Mouse (Mus musculus): ENCODE data around the gene Chmp4b. TPM values are rescaled to one million over a fixed set of nuclear protein-coding genes. Genes with fewer than 3 reads are reported as not detected.

Chmp4b gene
- polyA plus RNA-seq, 1 experiment from 2014 or later: 13.7 TPM

DNA sequence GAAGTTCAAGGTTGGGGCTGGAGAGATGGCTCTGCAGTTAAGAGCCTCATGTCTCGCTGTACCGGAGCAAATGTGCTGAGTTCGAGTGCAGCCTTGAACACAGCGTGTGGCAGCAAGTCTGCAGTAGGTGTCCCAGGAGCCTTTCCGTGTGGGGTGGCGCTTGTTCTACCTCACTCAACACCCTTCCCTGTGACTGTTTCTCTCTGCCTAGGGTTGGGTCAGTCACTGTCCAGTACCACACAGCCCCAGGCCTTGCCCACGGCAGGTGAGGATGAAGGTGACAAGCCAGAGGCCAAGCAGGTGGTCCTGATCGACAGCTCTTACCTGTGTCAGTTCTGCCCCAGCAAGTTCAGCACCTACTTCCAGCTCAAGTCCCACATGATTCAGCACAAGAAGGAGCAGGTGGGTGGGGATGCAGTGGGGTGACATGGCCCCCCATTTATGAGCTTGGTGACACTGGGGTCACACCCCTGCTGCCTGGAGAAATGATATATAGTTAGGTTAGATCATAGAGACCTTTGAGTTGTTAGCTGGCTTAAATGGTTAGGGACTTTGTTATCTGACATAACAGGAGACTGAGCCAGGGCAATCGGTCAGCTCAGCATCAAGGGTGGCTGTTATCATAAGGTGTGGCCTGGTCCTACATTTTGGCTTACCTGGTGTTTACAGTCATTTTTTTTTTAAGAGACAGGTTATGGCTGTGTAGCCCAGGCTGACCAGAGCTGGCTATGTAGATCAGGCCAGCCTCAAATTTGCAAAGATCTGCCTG is 17.4 kb upstream of the Chmp4b start:
- Histone ChIP-seq H3K27ac (replicated peaks; ENCODE audit: low read depth, low read length) (no peak overlapping the region), H3K9ac (ENCODE audit: low read length) (no peak overlapping the region), H3K4me1 (ENCODE audit: control insufficient read depth, insufficient read depth, low read length) (no peaks in the 10 kb centered on the region), H3K4me3 (ENCODE audit: low read depth, low read length) (no peak overlapping the region), H3K27me3 (ENCODE audit: control insufficient read depth, insufficient read depth, low read length) (no peaks in the 10 kb centered on the region), H3K36me3 (ENCODE audit: control insufficient read depth, insufficient read depth, low read length) (peaks cover 7% of the 10 kb centered on the region; the same call in 1 of the 2 replicates), H3K9me3 (ENCODE audit: control insufficient read depth, low read length) (peaks cover 4% of the 10 kb centered on the region; the same call in 1 of the 2 replicates), H3K4me2 (ENCODE audit: low read depth, severe bottlenecking) (no peak overlapping the region)
- DNase-seq (ENCODE audit: low spot score) (no peak), ATAC-seq (ENCODE audit: insufficient number of reproducible peaks, low FRiP score, low TSS enrichment, low read depth) (no peak)
- WGBS: 94% methylated on average over 9 of the region's 9 CpGs

DNA sequence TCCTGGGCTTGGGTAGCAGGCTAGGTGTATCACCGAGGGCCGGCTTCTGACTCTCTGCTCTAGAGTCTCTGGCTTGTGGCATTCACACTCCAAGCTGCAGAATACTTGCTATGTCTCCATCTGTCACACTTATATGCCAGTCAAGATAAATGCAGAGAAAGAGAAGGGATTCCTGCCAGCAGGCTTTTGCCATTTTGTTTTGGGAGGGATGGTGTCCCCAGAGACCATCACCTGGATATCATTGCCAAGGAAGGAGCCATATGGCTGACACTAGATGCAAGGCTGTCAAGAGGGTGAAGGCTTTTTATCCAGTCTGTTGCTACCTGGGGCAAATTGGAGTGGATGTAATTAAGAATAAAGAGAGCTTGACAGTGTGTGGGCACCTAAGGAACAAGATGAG is 15.7 kb upstream of the Chmp4b start:
- Histone ChIP-seq H3K9ac (ENCODE audit: low read length) (no peak overlapping the region), H3K27ac (replicated peaks; ENCODE audit: low read depth, low read length) (no peak overlapping the region), H3K36me3 (ENCODE audit: control insufficient read depth, insufficient read depth, low read length) (peaks cover 7% of the 10 kb centered on the region; the same call in 1 of the 2 replicates), H3K9me3 (ENCODE audit: control insufficient read depth, low read length) (peaks cover 4% of the 10 kb centered on the region; the same call in 1 of the 2 replicates), H3K4me3 (ENCODE audit: low read depth, low read length) (no peak overlapping the region), H3K27me3 (ENCODE audit: control insufficient read depth, insufficient read depth, low read length) (no peaks in the 10 kb centered on the region), H3K4me1 (ENCODE audit: control insufficient read depth, insufficient read depth, low read length) (no peaks in the 10 kb centered on the region), H3K4me2 (ENCODE audit: low read depth, severe bottlenecking) (no peak overlapping the region)
- 94% methylated on average over 2 of the region's 2 CpGs for WGBS
- no peak for ATAC-seq (ENCODE audit: insufficient number of reproducible peaks, low FRiP score, low TSS enrichment, low read depth)
- no peak for DNase-seq (ENCODE audit: low spot score)

GRCm38 (mm10) chr2:154638521-154638920 is 13.0 kb upstream of the Chmp4b start:
- H3K27me3 ChIP-seq (ENCODE audit: control insufficient read depth, insufficient read depth, low read length): no peaks in the 10 kb centered on the region
- ATAC-seq (ENCODE audit: insufficient number of reproducible peaks, low FRiP score, low TSS enrichment, low read depth): no peak
- no peak for DNase-seq (ENCODE audit: low spot score)
- no peak overlapping the region for H3K4me3 ChIP-seq (ENCODE audit: low read depth, low read length)
- 94% methylated on average over 3 of the region's 3 CpGs for WGBS
- no peaks in the 10 kb centered on the region for H3K4me1 ChIP-seq (ENCODE audit: control insufficient read depth, insufficient read depth, low read length)
- H3K9ac ChIP-seq (ENCODE audit: low read length): no peak overlapping the region
- peaks cover 7% of the 10 kb centered on the region; the same call in 1 of the 2 replicates for H3K36me3 ChIP-seq (ENCODE audit: control insufficient read depth, insufficient read depth, low read length)
- no peak overlapping the region for H3K4me2 ChIP-seq (ENCODE audit: low read depth, severe bottlenecking)
- no peak overlapping the region for H3K27ac ChIP-seq (replicated peaks; ENCODE audit: low read depth, low read length)
- peaks cover 4% of the 10 kb centered on the region; the same call in 1 of the 2 replicates for H3K9me3 ChIP-seq (ENCODE audit: control insufficient read depth, low read length)

- H3K27ac ChIP-seq (replicated peaks; ENCODE audit: low read depth, low read length): no peak overlapping the region
- ATAC-seq (ENCODE audit: insufficient number of reproducible peaks, low FRiP score, low TSS enrichment, low read depth) (no peak), DNase-seq (ENCODE audit: low spot score) (no peak)
- H3K4me1 ChIP-seq (ENCODE audit: control insufficient read depth, insufficient read depth, low read length): no peaks in the 10 kb centered on the region
- H3K9ac ChIP-seq (ENCODE audit: low read length): no peak overlapping the region
- no peak overlapping the region for H3K4me3 ChIP-seq (ENCODE audit: low read depth, low read length)
- 91% methylated on average over 4 of the region's 4 CpGs for WGBS
- H3K27me3 ChIP-seq (ENCODE audit: control insufficient read depth, insufficient read depth, low read length): no peaks in the 10 kb centered on the region
- peaks cover 7% of the 10 kb centered on the region; the same call in 1 of the 2 replicates for H3K36me3 ChIP-seq (ENCODE audit: control insufficient read depth, insufficient read depth, low read length)
- no peak overlapping the region for H3K4me2 ChIP-seq (ENCODE audit: low read depth, severe bottlenecking)
- H3K9me3 ChIP-seq (ENCODE audit: control insufficient read depth, low read length): peaks cover 4% of the 10 kb centered on the region; the same call in 1 of the 2 replicates
Observed at GRCm38 (mm10) chr2:154639115-154639514, 12.4 kb upstream of the Chmp4b start.

- no peaks in the 10 kb centered on the region for H3K27me3 ChIP-seq (ENCODE audit: control insufficient read depth, insufficient read depth, low read length)
- no peaks in the 10 kb centered on the region for H3K4me1 ChIP-seq (ENCODE audit: control insufficient read depth, insufficient read depth, low read length)
- 85% methylated on average over 8 of the region's 8 CpGs for WGBS
- ATAC-seq (ENCODE audit: insufficient number of reproducible peaks, low FRiP score, low TSS enrichment, low read depth) (no peak), DNase-seq (ENCODE audit: low spot score) (no peak)
- H3K4me2 ChIP-seq (ENCODE audit: low read depth, severe bottlenecking): no peak overlapping the region
- peaks cover 4% of the 10 kb centered on the region; the same call in 1 of the 2 replicates for H3K9me3 ChIP-seq (ENCODE audit: control insufficient read depth, low read length)
- no peak overlapping the region for H3K27ac ChIP-seq (replicated peaks; ENCODE audit: low read depth, low read length)
- H3K9ac ChIP-seq (ENCODE audit: low read length): no peak overlapping the region
- no peak overlapping the region for H3K4me3 ChIP-seq (ENCODE audit: low read depth, low read length)
- peaks cover 7% of the 10 kb centered on the region for H3K36me3 ChIP-seq (ENCODE audit: control insufficient read depth, insufficient read depth, low read length)
Observed at GRCm38 (mm10) chr2:154641176-154641575, 10.3 kb upstream of the Chmp4b start.

DNA sequence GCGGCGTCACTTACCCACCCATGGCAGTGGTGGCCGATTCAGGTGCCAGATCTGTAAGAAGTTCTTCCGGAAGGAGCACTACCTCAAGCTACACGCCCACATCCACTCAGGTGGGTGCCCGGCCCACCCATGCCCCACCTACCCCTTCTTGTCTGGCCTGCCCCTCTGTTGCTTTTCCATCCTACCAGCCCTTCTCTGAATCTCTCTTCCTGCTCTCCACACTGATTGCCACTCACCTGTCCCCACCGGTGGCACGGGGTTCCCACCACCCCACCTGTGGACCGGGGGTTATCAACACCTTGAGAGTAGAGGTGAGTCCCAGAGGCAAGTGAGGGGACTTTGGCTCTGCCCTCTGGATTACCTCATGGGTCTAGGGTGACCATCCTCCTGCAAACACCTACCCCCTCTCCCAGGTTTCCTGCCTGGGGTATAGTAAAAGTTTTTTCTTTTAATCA is 9.5 kb upstream of the Chmp4b start:
- WGBS: 93% methylated on average over 9 of the region's 9 CpGs
- DNase-seq (ENCODE audit: low spot score) (no peak), ATAC-seq (ENCODE audit: insufficient number of reproducible peaks, low FRiP score, low TSS enrichment, low read depth) (no peak)
- Histone ChIP-seq H3K4me1 (ENCODE audit: control insufficient read depth, insufficient read depth, low read length) (no peaks in the 10 kb centered on the region), H3K27ac (replicated peaks; ENCODE audit: low read depth, low read length) (no peak overlapping the region), H3K9me3 (ENCODE audit: control insufficient read depth, low read length) (peaks cover 4% of the 10 kb centered on the region; the same call in 1 of the 2 replicates), H3K4me2 (ENCODE audit: low read depth, severe bottlenecking) (no peak overlapping the region), H3K9ac (ENCODE audit: low read length) (no peak overlapping the region), H3K4me3 (ENCODE audit: low read depth, low read length) (no peak overlapping the region), H3K36me3 (ENCODE audit: control insufficient read depth, insufficient read depth, low read length) (peaks cover 7% of the 10 kb centered on the region), H3K27me3 (ENCODE audit: control insufficient read depth, insufficient read depth, low read length) (no peaks in the 10 kb centered on the region)

GRCm38 (mm10) chr2:154642712-154643385 is 8.7 kb upstream of the Chmp4b start:
- no peak overlapping the region for H3K27ac ChIP-seq (replicated peaks; ENCODE audit: low read depth, low read length)
- ATAC-seq (ENCODE audit: insufficient number of reproducible peaks, low FRiP score, low TSS enrichment, low read depth) (no peak), DNase-seq (ENCODE audit: low spot score) (no peak)
- H3K36me3 ChIP-seq (ENCODE audit: control insufficient read depth, insufficient read depth, low read length): peaks cover 6% of the 10 kb centered on the region
- H3K9ac ChIP-seq (ENCODE audit: low read length): no peak overlapping the region
- no peak overlapping the region for H3K4me2 ChIP-seq (ENCODE audit: low read depth, severe bottlenecking)
- H3K4me3 ChIP-seq (ENCODE audit: low read depth, low read length): no peak overlapping the region
- H3K9me3 ChIP-seq (ENCODE audit: control insufficient read depth, low read length): peaks cover 4% of the 10 kb centered on the region; the same call in 1 of the 2 replicates
- no peaks in the 10 kb centered on the region for H3K27me3 ChIP-seq (ENCODE audit: control insufficient read depth, insufficient read depth, low read length)
- WGBS: 90% methylated on average over 6 of the region's 6 CpGs
- H3K4me1 ChIP-seq (ENCODE audit: control insufficient read depth, insufficient read depth, low read length): no peaks in the 10 kb centered on the region

DNA sequence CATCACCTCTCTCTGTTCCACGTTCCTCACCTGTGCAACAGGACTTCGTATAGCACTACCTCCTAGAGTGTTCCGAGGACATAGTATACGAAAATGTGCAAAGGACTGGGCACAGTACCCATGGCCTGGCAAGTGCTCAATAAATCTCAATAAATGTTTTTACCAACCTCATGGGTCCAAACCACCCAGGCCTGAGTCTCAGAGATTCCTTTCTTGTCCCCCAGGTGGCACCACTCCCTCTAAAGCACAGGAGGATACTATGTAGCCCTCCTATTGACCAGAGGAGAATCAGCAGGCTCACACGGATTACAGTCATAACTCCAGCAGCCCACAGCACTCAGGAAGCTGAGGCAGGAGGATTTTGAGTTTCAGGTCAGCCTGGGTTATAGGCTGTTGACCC is 4.9 kb upstream of the Chmp4b start:
- DNase-seq (ENCODE audit: low spot score) (no peak), ATAC-seq (ENCODE audit: insufficient number of reproducible peaks, low FRiP score, low TSS enrichment, low read depth) (no peak)
- Histone ChIP-seq H3K4me3 (ENCODE audit: low read depth, low read length) (no peak overlapping the region), H3K9ac (ENCODE audit: low read length) (no peak overlapping the region), H3K27me3 (ENCODE audit: control insufficient read depth, insufficient read depth, low read length) (no peaks in the 10 kb centered on the region), H3K4me1 (ENCODE audit: control insufficient read depth, insufficient read depth, low read length) (no peaks in the 10 kb centered on the region), H3K9me3 (ENCODE audit: control insufficient read depth, low read length) (no peaks in the 10 kb centered on the region), H3K36me3 (ENCODE audit: control insufficient read depth, insufficient read depth, low read length) (no peaks in the 10 kb centered on the region; the same call in 1 of the 2 replicates), H3K4me2 (ENCODE audit: low read depth, severe bottlenecking) (no peak overlapping the region), H3K27ac (replicated peaks; ENCODE audit: low read depth, low read length) (no peak overlapping the region)
- WGBS: 79% methylated on average over 5 of the region's 5 CpGs
